Comparison of ENCODE assay signal across 11 mouse cellular contexts in the genomic region with DNA sequence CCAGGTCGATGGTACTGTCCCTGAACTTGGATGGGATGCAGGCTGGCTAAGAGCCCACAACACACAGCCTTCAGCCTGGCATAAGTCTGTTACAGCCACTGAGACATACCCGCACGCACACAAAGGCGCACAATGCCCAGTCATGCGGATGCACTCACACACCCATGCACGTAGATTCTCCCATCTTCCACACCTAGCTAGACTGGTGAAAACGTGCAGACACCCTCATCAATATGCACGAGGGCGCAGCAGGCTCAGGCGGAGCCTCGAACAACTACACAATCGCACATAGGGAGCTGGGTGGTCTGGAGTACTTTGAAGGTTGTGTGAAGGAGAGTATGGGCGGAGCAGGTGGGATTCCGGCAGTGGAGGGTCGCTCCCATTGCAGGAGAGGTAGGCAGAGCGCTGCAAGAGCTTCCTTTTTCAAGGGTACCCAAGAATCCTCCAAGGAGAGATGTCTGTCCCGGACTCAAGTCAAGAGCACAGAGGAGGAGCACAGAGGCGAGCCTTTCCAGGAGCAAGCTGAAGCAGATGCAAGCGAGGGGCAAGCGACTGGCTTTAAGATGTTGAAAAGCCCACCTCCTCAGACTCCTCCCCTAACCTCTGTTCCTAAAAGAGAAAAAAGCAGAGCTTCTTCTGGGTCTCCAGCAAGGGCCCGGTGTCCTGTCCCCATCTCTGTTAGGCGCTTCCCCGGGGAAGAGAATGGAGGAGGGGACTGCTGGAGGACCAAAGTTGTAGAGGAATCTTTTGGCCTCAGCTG. TPM values are rescaled to one million over a fixed set of nuclear protein-coding genes. Genes with fewer than 3 reads are reported as not detected.
DNase-seq lines count a peak whose midpoint lies in the region; ATAC-seq lines count a peak whose summit lies in the region.
"Had no signal": no experiment of that assay in that cellular context is flagged by ENCODE, and none has a peak within 500 bp of the region (broad histone marks: within the 10 kb centered on the region; RNA-seq: fewer than 3 reads in every experiment).

No protein-coding gene starts in this region.

- peak; percentile 66 for ATAC-seq in hindbrain, embryonic 14.5 days (ENCODE audit: low FRiP score)
- ATAC-seq in neural tube, embryonic 13.5 days (ENCODE audit: low read depth): peak; percentile 78
- no peak for ATAC-seq in megakaryocyte-erythroid progenitor cell, adult 5-6 weeks (replicated peaks; ENCODE audit: low FRiP score, low TSS enrichment, poor library complexity, severe bottlenecking)

- H3K4me1 ChIP-seq in hindbrain, embryonic 14.5 days (replicated peaks; ENCODE audit: control insufficient read depth, insufficient read depth, low read length): peaks cover 19% of the 10 kb centered on the region; the same call in 1 of the 2 replicates
- peaks cover 34% of the 10 kb centered on the region for H3K4me1 ChIP-seq in neural tube, embryonic 13.5 days (replicated peaks)

- H3K9ac ChIP-seq in hindbrain, embryonic 14.5 days: peak overlapping the region; percentile 67
- H3K9ac ChIP-seq in neural tube, embryonic 13.5 days: peak overlapping the region; percentile 75

- no peaks in the 10 kb centered on the region; the same call in 1 of the 2 replicates for H3K27me3 ChIP-seq in hindbrain, embryonic 14.5 days (ENCODE audit: control insufficient read depth, insufficient read depth, low read length)
- peaks cover 40% of the 10 kb centered on the region for H3K27me3 ChIP-seq in neural tube, embryonic 13.5 days

- no peaks in the 10 kb centered on the region for H3K9me3 ChIP-seq in hindbrain, embryonic 14.5 days (ENCODE audit: control insufficient read depth, low read length)
- no peaks in the 10 kb centered on the region for H3K9me3 ChIP-seq in neural tube, embryonic 13.5 days

- peak overlapping the region; percentile 74 for H3K4me2 ChIP-seq in hindbrain, embryonic 14.5 days (replicated peaks)
- H3K4me2 ChIP-seq in neural tube, embryonic 13.5 days: peak overlapping the region; percentile 76

- H3K4me3 ChIP-seq in hindbrain, embryonic 14.5 days (replicated peaks; ENCODE audit: low read length): peak overlapping the region; percentile 47
- H3K4me3 ChIP-seq in neural tube, embryonic 13.5 days: peak overlapping the region; percentile 57
- H3K4me3 ChIP-seq: erythroblast, embryonic 14.5 days; myocyte had no signal

- 1% methylated on average over 23 of the region's 23 CpGs for WGBS in hindbrain, embryonic 14.5 days
- WGBS in neural tube, embryonic 13.5 days: 1% methylated on average over 23 of the region's 23 CpGs

- H3K36me3 ChIP-seq in hindbrain, embryonic 14.5 days (replicated peaks; ENCODE audit: control insufficient read depth, insufficient read depth): no peaks in the 10 kb centered on the region
- no peaks in the 10 kb centered on the region for H3K36me3 ChIP-seq in neural tube, embryonic 13.5 days

- peak overlapping the region; percentile 90 for H3K27ac ChIP-seq in hindbrain, embryonic 14.5 days
- peak overlapping the region; percentile 86 for H3K27ac ChIP-seq in neural tube, embryonic 13.5 days (replicated peaks)

- peak; percentile 22 to 31 for DNase-seq in layer of hippocampus, postnatal 10 days (ENCODE audit: low spot score in 2 of 2)
- DNase-seq in layer of hippocampus, adult 11-12 months (ENCODE audit: low spot score): no peak
- DNase-seq in embryo, embryonic 9.5 days (ENCODE audit: extremely low spot score): peak; percentile 21
- DNase-seq in hindbrain, embryonic 14.5 days (ENCODE audit: low spot score): peak; percentile 68
- no peak for DNase-seq in B cell, adult 2 months
- DNase-seq in kidney, adult 9 months: no peak
- DNase-seq: thymus, postnatal 14 days had no signal

RNA-seq across cellular contexts. Expression of a gene that starts 1.0 kb away (rescaled TPM):
- total RNA-seq in layer of hippocampus, postnatal 10 days (2021): 1 to 10 TPM; 8.8 to 9.0 TPM
- 14.7 and 17.8 TPM in 2 replicates for polyA plus RNA-seq in hindbrain, embryonic 14.5 days (2014; fragmentation: Nextera tagmentation; extraction: Ambion mirVana)
- polyA plus RNA-seq in neural tube, embryonic 13.5 days (2015; fragmentation: Nextera tagmentation; extraction: Ambion mirVana): 4.7 and 5.0 TPM in 2 replicates
- total RNA-seq in megakaryocyte-erythroid progenitor cell, adult 5-6 weeks (2014; fragmentation: Nextera tagmentation): not detected in 2 replicates
- total RNA-seq in megakaryocyte-erythroid progenitor cell, adult 5-6 weeks (2017): not detected in 2 replicates
- polyA plus RNA-seq: erythroblast, embryonic 14.5 days; myocyte had no signal

Comparison
In these comparisons a context has a peak if more than half of its experiments do, and no peak if none do; other contexts are left out.
1. DNase-seq: peak in layer of hippocampus, postnatal 10 days (2 of 2), embryo, embryonic 9.5 days (single experiment) and hindbrain, embryonic 14.5 days (single experiment); none in layer of hippocampus, adult 11-12 months (single experiment), B cell, adult 2 months (0 of 2) and kidney, adult 9 months (single experiment).
2. RNA of a gene that starts 1.0 kb away (total RNA-seq): 8.8 to 9.0 TPM in layer of hippocampus, postnatal 10 days; not detected in megakaryocyte-erythroid progenitor cell, adult 5-6 weeks; every median in the first group is over 4 times any median in the second.